Mouse (Mus musculus) right cerebral cortex, adult 18-20 months (tissue): ENCODE measurements around the gene Gm5346.
"Not testable (repeated sequence)": the region's sequence is repeated elsewhere in the genome, so short reads cannot be mapped to it uniquely, and the experiment has no call there.

Experiments used
- DNase-seq: peaks from one replicate; pipeline ENCODE4 v3.0.0; 2022; ENCODE audit warnings: mixed read lengths

The Gm5346 gene

DNA sequence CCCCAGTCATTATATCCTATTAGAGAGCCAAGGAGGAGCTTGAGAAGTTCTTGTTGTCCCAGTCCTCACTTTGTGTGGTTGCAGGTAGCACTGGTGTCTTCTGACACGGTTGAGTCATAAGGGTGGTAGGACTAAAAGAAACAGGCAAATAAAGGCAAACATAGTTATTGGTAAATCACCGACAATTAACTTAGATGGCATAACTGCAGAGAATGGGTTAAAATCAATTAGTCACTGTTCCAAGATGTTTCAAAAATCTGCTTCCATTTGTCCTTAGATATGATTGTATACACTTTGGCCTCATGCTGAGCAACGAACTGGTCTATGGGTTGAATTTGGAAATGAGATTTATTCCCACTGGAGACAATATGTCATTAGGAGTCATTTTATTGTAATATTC lies at the start of gene Gm5346:
Gene Gm5346 (minus strand): TSS at position 101 of the 400 bp plus-strand sequence.
- DNase-seq = no peak

DNA sequence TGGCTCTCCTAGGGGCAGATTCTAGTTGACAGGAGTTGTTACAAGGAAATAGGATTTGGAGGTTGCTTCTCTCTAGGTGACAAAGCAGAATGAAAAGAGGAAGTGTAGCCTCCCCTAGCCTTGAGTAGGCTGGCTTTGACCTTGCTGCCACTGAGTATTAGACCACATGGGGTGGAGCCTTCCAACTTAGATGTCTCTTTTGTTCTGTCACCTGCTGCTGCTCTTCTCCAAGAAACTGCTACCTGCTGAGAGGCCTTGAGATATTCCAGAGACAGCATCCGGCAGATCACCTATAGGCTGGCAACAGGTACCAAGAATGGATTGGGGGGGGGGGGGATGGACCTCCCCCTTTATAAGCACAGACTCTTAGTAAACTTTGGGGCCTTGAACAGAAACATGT lies 11.0 kb downstream of the Gm5346 start:
- DNase-seq = no peak

DNA sequence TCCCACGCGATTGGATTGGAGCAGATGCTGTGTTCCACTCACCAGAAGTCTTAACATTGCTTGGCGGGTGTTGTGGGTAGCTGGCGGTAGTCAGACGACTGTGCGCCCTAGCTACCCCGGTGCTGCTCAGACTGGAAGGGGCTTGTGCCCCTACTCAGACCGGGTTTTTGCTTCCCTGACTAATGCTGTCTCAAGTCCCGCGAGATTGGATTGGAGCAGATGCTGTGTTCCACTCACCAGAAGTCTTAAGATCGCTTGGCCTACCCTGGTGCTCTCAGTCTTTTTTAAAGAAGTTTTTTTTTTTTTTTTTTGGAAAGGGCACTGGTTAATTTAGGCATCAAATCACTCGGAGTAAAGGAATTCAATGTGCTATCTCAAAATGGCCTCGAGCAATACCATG lies 23.4 kb downstream of the Gm5346 start:
- not testable (repeated sequence) for DNase-seq

DNA sequence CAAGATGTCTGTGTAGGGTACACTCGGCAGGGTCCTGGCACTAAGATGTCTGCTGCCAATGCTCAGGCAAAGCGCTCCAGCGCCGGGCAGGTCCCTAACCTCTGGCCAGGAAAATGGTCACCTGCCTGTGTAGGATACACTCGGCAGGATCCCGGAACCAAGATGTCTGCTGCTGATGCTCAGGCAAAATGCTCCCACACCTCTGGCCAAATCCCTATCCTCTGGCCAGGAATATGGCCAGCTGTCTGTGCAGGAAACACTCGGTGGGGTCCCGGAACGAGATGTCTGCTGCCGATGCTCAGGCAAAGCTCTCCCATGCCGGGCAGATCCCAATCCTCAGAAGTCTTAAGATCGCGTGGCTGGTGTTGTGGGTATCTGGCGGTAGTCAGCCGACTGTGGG lies 23.9 kb downstream of the Gm5346 start:
- DNase-seq = not testable (repeated sequence)

DNA sequence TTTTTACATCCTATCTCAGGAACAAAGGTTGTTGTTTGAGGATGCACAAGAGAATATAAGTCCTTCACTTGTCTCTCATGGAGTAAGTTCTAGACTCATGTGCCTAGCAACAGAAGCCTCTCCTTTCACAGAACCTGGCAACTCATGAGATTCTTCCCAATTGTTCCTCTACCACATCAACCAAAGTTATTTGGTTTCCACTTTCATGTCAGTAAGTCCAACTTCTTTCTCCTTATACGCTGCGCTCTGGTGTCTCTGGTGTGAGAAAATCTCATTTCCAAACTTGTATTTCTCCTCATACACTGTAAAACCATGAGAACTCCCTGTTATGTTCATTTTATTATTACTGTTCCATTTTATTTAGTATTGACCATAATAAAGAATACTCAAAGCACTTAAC lies 50.5 kb downstream of the Gm5346 start, which contains the start of gene Adam26a:
Gene Adam26a (minus strand): TSS at position 101 of the 400 bp plus-strand sequence.
- not testable (repeated sequence) for DNase-seq
